Mouse (Mus musculus) kidney, adult 2 months (tissue): ENCODE data around the gene Pdzd2.

Experiments used
- CTCF ChIP-seq: fragments of 200-500 bp; conservative IDR thresholded peaks from 2 replicates; pipeline ENCODE4 v1.5.1; 2011; ENCODE audit warnings: low read depth, mild to moderate bottlenecking, control low read depth, low read length, moderate library complexity, mixed read lengths; ENCODE audit not compliant: insufficient read depth, insufficient read length
- POLR2A ChIP-seq: fragments of 200-500 bp; IDR thresholded peaks from one replicate; pipeline ENCODE4 v1.6.1; 2011; ENCODE audit warnings: low read depth, low read length, control low read depth

GRCm38 (mm10) chr15:12451448-12451847 lies 288.3 kb downstream of the Pdzd2 start:
- TF ChIP-seq POLR2A (no peak), CTCF (no peak)
